Mouse (Mus musculus) testis, adult 2 months (tissue): Measurements from ENCODE around the gene Dmc1. TPM values are rescaled to one million over a fixed set of nuclear protein-coding genes. Genes with fewer than 3 reads are reported as not detected.

Experiments used
- H3K27ac ChIP-seq: fragments of 200-500 bp; 2 replicates; pipeline ENCODE4 v1.5.1; 2012; ENCODE audit warnings: low read depth, low read length; ENCODE audit not compliant: control insufficient read depth, insufficient read depth
- H3K27me3 ChIP-seq: fragments of 200-500 bp; 2 replicates; pipeline ENCODE4 v1.6.1; 2012; ENCODE audit warnings: mild to moderate bottlenecking, low read length, moderate library complexity; ENCODE audit not compliant: control insufficient read depth, insufficient read depth
- H3K36me3 ChIP-seq: fragments of 200-500 bp; 2 replicates; pipeline ENCODE4 v1.6.1; 2012; ENCODE audit warnings: mild to moderate bottlenecking, low read length; ENCODE audit not compliant: control insufficient read depth, insufficient read depth
- H3K4me1 ChIP-seq: fragments of 200-500 bp; 2 replicates; pipeline ENCODE4 v1.6.1; 2012; ENCODE audit warnings: low read length; ENCODE audit not compliant: control insufficient read depth, insufficient read depth
- H3K4me3 ChIP-seq: fragments of 200-500 bp; 2 replicates; pipeline ENCODE4 v1.5.1; 2012; ENCODE audit warnings: low read depth, mild to moderate bottlenecking, low read length, moderate library complexity, mixed read lengths; ENCODE audit not compliant: control insufficient read depth
- CTCF ChIP-seq: fragments of 200-500 bp; IDR thresholded peaks from 2 replicates; pipeline ENCODE4 v1.5.1; 2012; ENCODE audit warnings: low read depth, mild to moderate bottlenecking, inconsistent platforms, low read length, moderate library complexity; ENCODE audit not compliant: control insufficient read depth, insufficient read depth, insufficient replicate concordance
- POLR2A ChIP-seq: fragments of 200-500 bp; IDR thresholded peaks from 2 replicates; pipeline ENCODE4 v1.6.1; 2012; ENCODE audit warnings: low read depth, mild to moderate bottlenecking, inconsistent platforms, low read length, moderate library complexity; ENCODE audit not compliant: control insufficient read depth
- polyA plus RNA-seq: library from polyadenylated mRNA; depleted of rRNA; stranded (reverse); fragments of >200 nt; gene quantifications from 2 replicates; pipeline ENCODE4 v1.2.3, GENCODE M21; 2012; rRNA removed

Gene Dmc1
- polyA plus RNA-seq, 1 experiment, result 8.6 TPM

DNA sequence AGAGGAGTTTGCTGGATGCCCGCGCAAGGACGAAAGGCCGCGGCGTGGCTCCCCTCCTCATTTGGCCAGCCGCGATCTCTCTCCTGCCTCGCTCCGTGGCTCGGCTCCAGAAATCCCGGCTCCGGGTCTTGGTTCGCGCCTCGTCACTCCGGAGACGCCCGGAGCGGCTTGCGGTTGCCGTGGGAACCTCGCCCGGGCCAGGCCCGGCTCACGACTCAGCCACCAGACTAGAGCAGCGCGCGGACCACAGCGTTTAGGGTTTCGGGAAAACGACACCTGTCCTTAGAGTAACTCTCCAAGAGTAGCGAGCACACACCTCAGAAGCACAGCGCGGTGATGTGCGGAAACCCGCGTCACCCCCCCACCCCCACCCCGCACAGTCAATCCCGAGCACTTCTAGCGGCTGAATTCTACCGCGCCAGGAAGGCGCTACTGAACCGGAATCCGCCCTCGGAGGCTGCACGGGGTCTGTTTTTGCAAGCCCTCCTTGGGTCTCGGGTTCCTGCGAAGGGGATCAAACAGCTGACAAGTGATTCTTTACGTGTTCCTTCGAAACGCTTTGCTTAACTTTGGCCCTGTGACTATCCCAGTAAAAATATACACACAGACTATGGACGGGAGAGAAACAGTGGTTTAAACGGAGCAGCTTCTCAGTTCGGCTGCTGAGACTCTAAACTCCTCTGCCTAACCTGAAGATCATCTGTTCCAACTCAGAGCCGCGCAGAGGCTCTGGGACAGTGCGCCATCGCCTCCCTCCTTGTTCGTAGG is 93.2 kb downstream of the Dmc1 start:
- H3K4me1 ChIP-seq, result peaks cover 19% of the 10 kb centered on the region
- H3K27me3 ChIP-seq, result no peaks in the 10 kb centered on the region
- no peaks in the 10 kb centered on the region for H3K36me3 ChIP-seq
- H3K27ac ChIP-seq, result no peak overlapping the region
- TF ChIP-seq CTCF, result no peak
- TF ChIP-seq POLR2A, result no peak
- H3K4me3 ChIP-seq, result peak overlapping the region; percentile 71

Other genes with a start within 250 kb of the Dmc1 start
- 9.7 and 11.8 TPM in 2 replicates for gene Tmem184b, start 201.5 kb downstream of the Dmc1 start, polyA plus RNA-seq
- 5.5 and 6.7 TPM in 2 replicates for gene Csnk1e, start 149.5 kb downstream of the Dmc1 start, polyA plus RNA-seq
- 0.58 and 0.78 TPM in 2 replicates for gene Kcnj4, start 99.9 kb downstream of the Dmc1 start, polyA plus RNA-seq
- 2.3 and 3.6 TPM in 2 replicates for gene Kdelr3, start 88.7 kb downstream of the Dmc1 start, polyA plus RNA-seq
- gene Ddx17, start 58.4 kb downstream of the Dmc1 start, polyA plus RNA-seq, result 159 and 193 TPM in 2 replicates
- 20.0 and 20.4 TPM in 2 replicates for gene Fam227a, start 53.8 kb upstream of the Dmc1 start, polyA plus RNA-seq
- gene Cby1, start 54.1 kb upstream of the Dmc1 start, polyA plus RNA-seq, result 57.1 and 58.1 TPM in 2 replicates
- gene Tomm22, start 65.8 kb upstream of the Dmc1 start, polyA plus RNA-seq, result 301 and 361 TPM in 2 replicates
- gene Josd1, start 82.8 kb upstream of the Dmc1 start, polyA plus RNA-seq, result 22.6 and 24.9 TPM in 2 replicates
- gene Gtpbp1, start 85.7 kb upstream of the Dmc1 start, polyA plus RNA-seq, result 38.8 and 42.7 TPM in 2 replicates
- 16.7 and 19.5 TPM in 2 replicates for gene Sun2, start 137.4 kb upstream of the Dmc1 start, polyA plus RNA-seq
- gene Dnal4, start 172.7 kb upstream of the Dmc1 start, polyA plus RNA-seq, result 187 and 198 TPM in 2 replicates
- gene Nptxr, start 199.7 kb upstream of the Dmc1 start, polyA plus RNA-seq, result 36.6 and 46.5 TPM in 2 replicates
- gene Npcd, start 229.1 kb upstream of the Dmc1 start, polyA plus RNA-seq, result 0.10 TPM in 1 of 2 replicates, not detected in the other
- 4.6 and 6.6 TPM in 2 replicates for gene Cbx6, start 229.6 kb upstream of the Dmc1 start, polyA plus RNA-seq